Mouse (Mus musculus): ENCODE results near the gene Cfap46. TPM values are rescaled to one million over a fixed set of nuclear protein-coding genes. Genes with fewer than 3 reads are reported as not detected.

Gene Cfap46
- polyA plus RNA-seq, 1 experiment from 2014 or later = 0.24 TPM

DNA sequence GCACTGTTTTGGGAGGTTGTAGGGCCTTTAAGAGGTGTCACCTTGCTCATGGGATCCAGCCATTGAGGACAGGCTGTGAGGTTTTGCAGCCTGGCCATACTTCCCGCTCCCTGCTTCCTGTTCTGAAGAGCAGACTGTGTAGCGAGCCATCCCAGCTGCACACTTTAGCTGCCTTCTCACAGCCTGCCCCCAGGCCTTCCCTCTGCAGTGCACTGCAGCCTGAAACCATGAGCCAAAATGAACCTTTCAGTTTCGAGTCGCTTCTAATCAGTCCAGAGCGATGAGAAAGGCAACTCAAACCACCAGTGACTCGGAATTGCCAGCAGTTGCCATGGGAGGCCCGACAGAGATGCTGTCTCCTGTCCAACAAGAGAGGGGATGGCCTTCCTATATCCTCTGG is 33.9 kb downstream of the Cfap46 start:
- Histone ChIP-seq H3K4me2 (no peak overlapping the region), H3K9me3 (no peaks in the 10 kb centered on the region), H3K4me3 (no peak overlapping the region), H3K4me1 (no peaks in the 10 kb centered on the region), H3K27ac (no peak overlapping the region), H3K27me3 (peaks cover 6% of the 10 kb centered on the region; the same call in 1 of the 2 replicates), H3K36me3 (no peaks in the 10 kb centered on the region), H3K9ac (no peak overlapping the region)
- no peak for ATAC-seq (ENCODE audit: insufficient number of reproducible peaks, low FRiP score, low TSS enrichment, low read depth)
- whole genome bisulfite sequencing = 69% methylated on average over 7 of the region's 7 CpGs

DNA sequence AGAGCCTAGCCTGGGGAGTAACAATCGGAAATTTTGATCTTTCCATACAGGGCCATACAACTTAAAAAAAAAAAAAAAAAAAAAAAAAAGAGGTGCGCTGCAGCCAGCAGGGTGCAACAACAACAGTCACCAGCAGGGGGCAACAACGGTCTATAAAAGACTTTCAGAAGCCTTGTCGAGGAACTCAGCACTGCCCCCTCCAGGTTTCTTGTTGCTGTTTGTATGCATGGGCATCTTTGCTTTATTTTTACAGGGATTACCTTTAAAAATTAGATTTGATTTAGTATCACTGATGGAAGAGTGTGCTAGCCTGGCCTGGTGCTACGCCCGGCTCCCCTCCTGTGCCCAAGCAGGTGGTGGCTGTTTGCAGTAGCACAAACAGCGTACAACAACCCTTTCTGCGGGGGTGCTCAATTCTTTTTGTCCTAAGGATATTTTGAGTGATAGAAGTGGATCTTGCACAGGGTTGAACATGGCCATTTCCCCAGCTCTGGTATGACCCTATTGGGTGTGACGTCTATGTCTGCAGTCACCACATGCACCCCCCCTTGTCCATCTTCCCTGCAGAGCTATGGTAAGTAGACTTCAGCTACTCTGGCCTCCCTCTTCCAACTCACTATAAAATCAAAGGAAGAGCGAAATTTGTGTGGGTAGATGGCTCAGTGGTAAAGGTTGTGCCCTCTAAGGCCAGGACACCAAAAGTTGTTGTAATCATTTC is 35.4 kb downstream of the Cfap46 start:
- H3K4me1 ChIP-seq = no peaks in the 10 kb centered on the region
- 43% methylated on average over 9 of the region's 10 CpGs for WGBS
- H3K27ac ChIP-seq = no peak overlapping the region
- H3K27me3 ChIP-seq = peaks cover 6% of the 10 kb centered on the region; the same call in 1 of the 2 replicates
- H3K4me2 ChIP-seq = no peak overlapping the region
- ATAC-seq (ENCODE audit: insufficient number of reproducible peaks, low FRiP score, low TSS enrichment, low read depth) = no peak
- H3K36me3 ChIP-seq = no peaks in the 10 kb centered on the region
- H3K9ac ChIP-seq = no peak overlapping the region
- H3K9me3 ChIP-seq = no peaks in the 10 kb centered on the region
- no peak overlapping the region for H3K4me3 ChIP-seq

DNA sequence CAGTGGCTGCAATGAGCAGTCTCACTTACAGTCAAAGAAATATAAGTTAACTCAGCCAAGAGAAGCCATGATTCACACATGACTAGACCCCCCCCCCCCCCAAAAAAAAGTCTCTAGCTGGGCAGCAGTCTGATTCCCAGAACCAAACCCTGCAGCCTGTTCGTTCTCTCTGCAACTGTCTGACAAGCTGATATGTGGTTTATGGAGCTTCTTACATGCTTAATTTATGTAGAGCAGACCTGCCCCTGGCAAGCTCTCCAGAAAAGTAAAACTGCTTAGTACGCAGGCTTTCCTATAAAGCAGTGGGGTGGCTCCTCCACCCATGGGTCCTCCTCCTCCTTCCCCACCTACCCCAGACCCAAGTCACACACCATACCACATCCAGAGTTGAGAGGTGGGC is 50.2 kb downstream of the Cfap46 start:
- no peaks in the 10 kb centered on the region for H3K9me3 ChIP-seq
- H3K9ac ChIP-seq = no peak overlapping the region
- peaks cover 4% of the 10 kb centered on the region; the same call in 1 of the 2 replicates for H3K27me3 ChIP-seq
- 39% methylated on average over 2 of the region's 2 CpGs for WGBS
- H3K4me2 ChIP-seq = no peak overlapping the region
- H3K4me3 ChIP-seq = no peak overlapping the region
- ATAC-seq (ENCODE audit: insufficient number of reproducible peaks, low FRiP score, low TSS enrichment, low read depth) = no peak
- no peaks in the 10 kb centered on the region for H3K4me1 ChIP-seq
- H3K27ac ChIP-seq = no peak overlapping the region
- no peaks in the 10 kb centered on the region for H3K36me3 ChIP-seq

DNA sequence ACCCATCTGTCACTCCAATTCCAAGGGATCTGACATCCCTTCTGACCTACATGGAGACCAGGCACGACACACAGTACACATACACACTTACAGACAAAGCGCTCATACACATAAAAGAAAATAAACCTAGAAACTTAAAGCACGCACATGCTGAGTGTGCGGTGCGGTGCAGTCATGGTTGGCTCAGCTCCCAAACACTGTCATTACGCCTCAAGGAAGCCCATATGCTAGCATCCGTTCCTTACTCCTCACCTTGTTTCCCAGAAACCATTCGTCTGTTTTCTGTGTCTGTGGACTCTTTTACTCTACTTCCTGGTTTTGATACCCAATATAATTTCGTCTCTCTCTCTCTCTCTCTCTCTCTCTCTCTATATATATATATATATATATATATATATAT is 58.5 kb downstream of the Cfap46 start:
- Histone ChIP-seq H3K9me3 (no peaks in the 10 kb centered on the region), H3K27me3 (no peaks in the 10 kb centered on the region; the same call in 1 of the 2 replicates), H3K4me2 (no peak overlapping the region), H3K4me3 (no peak overlapping the region), H3K36me3 (no peaks in the 10 kb centered on the region), H3K4me1 (no peaks in the 10 kb centered on the region), H3K27ac (no peak overlapping the region), H3K9ac (no peak overlapping the region)
- WGBS = 73% methylated on average over 9 of the region's 9 CpGs
- ATAC-seq (ENCODE audit: insufficient number of reproducible peaks, low FRiP score, low TSS enrichment, low read depth) = no peak

DNA sequence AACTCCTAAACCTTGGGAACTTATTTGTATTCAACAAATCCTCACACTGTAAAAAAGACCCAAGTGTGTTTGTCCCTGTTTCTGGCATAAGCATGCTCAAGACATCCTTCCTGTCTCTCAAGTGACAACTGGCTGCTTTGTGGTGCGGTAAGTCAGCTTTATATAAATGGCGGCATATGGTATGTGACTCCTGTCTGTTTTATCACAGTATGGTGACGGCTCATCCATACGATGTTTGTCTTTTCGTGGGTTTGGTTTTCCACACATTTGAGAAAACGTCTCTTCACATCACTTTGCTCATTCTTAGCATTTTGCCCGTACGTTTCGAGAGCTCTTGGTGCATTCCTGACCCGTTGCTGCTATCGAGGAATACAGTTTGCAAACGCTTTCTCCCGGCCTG is 61.0 kb downstream of the Cfap46 start:
- Histone ChIP-seq H3K27me3 (no peaks in the 10 kb centered on the region; the same call in 1 of the 2 replicates), H3K36me3 (no peaks in the 10 kb centered on the region), H3K9ac (no peak overlapping the region), H3K9me3 (no peaks in the 10 kb centered on the region), H3K4me3 (no peak overlapping the region), H3K4me1 (no peaks in the 10 kb centered on the region), H3K4me2 (no peak overlapping the region), H3K27ac (no peak overlapping the region)
- ATAC-seq (ENCODE audit: insufficient number of reproducible peaks, low FRiP score, low TSS enrichment, low read depth) = no peak
- 86% methylated on average over 13 of the region's 13 CpGs for WGBS

DNA sequence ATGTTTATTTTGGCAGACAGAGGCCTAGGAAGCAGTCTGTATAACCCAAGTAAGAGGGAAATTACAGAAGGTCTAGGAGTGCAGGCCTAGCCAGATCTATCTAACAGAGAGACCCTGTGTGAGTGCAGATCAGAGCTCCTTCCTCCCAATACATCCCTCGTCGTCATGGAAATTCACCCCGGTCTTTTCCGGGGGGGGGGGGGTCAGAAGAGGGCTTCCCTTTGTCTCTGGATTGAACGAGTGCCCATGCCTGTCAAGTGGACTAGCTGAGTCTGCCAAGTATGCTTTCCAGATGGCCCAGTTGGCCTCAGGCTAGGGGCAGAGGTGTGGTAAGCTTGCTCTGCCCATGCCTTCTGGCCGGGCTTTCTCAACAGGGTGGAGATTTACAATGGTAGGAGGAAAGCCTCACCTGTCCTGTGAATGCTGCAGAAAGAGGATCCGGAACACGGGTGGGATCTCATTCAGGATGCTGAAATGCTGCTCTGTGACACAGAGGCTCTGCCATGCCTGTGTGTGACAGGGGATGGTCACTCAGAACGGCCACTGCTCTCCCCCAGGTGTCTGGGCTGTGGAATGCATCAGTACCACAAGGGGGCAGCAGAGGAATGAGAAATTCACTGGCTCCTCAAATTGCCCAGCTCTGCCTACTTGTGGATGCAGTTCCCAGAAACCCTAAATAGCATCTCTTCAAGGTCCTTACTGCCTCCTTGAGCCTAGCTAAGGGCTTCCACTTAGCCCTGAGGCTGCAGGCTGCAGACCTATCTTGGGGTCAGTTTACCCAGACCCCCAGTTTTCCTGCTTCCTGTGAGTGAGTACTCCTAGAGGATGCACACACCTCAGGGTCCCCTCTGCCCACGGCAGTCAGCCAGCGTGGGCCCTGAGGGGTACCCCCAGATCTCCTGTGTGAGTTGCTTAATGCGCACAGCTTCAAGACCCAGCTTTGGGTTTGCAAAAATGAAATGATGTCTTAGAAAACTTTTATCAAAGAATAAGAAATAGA is 67.5 kb downstream of the Cfap46 start:
- WGBS = 55% methylated on average over 12 of the region's 12 CpGs
- ATAC-seq (ENCODE audit: insufficient number of reproducible peaks, low FRiP score, low TSS enrichment, low read depth) = no peak
- Histone ChIP-seq H3K4me2 (no peak overlapping the region), H3K9ac (no peak overlapping the region), H3K4me1 (no peaks in the 10 kb centered on the region; the same call in 1 of the 2 replicates), H3K9me3 (no peaks in the 10 kb centered on the region), H3K27ac (no peak overlapping the region), H3K27me3 (peaks cover 4% of the 10 kb centered on the region; the same call in 1 of the 2 replicates), H3K36me3 (no peaks in the 10 kb centered on the region), H3K4me3 (no peak overlapping the region)

DNA sequence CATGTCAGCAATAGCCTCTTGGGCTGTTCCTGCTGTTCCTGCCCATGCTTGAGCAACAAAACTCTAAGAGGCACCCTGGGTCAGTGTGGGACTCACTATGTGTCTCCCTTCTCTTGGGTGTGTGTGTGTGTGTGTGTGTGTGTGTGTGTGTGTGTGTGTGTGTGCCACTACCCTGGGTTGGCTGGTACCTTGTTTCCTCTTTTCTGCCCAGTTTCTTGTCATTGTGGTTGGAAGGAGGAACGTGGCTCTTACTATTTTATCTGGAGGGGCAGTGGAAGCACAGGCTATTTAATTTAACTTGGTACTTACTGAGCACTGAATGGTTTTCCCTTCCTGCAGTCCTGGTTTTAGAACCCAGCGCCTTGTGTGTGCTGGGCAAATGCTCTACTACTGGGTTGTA is 73.3 kb downstream of the Cfap46 start:
- Histone ChIP-seq H3K9me3 (no peaks in the 10 kb centered on the region), H3K27me3 (0 out of 2 replicates have a peak, but pooled peaks cover 4% of the 10 kb centered on the region), H3K36me3 (no peaks in the 10 kb centered on the region), H3K9ac (no peak overlapping the region), H3K27ac (no peak overlapping the region), H3K4me3 (no peak overlapping the region), H3K4me2 (no peak overlapping the region), H3K4me1 (no peaks in the 10 kb centered on the region)
- WGBS = 74% methylated on average over 2 of the region's 2 CpGs
- no peak for ATAC-seq (ENCODE audit: insufficient number of reproducible peaks, low FRiP score, low TSS enrichment, low read depth)

DNA sequence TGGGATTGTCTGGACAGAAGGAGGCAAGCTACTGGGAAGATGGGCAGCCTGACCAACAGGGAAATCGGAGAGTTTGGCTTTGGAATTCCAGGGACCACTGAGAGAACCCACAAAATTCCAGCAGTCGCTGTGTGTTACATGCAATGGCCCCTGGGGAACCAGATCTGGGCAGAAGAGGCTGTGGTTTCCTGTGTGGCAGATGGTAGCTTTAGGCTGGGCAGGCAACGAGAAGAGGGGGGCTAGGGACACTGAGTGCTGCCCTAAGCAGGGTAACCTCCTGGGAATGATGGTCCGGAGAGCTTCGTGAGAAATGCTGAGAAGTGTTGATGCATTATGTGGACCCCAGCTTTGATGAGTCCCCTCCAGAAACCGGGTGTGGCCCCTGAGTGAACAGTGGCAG is 87.8 kb downstream of the Cfap46 start:
- 42% methylated on average over 6 of the region's 6 CpGs for WGBS

DNA sequence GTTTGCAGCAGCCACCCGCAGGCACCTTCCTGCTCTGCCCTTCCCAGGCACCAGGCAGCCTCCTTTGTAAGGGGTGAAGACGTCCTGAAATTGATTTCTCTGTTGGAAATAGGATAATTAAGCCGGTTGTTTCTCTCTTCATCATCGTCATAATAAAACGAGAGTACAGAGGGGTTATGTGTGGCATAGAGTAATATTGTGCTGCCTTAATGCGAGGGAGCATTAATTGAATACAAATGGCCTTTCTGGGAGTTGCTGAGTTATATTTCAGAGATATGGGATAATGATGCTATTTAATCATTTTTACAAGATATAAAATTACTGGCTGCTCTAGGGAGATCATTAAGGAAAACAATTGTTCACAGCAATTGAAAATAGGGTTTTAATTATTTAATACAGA is 88.3 kb downstream of the Cfap46 start:
- 35% methylated on average over 6 of the region's 6 CpGs for WGBS
- Histone ChIP-seq H3K9ac (no peak overlapping the region), H3K27me3 (peaks cover 24% of the 10 kb centered on the region)

More for the DNA sequence above, 87.8 kb downstream of the Cfap46 start:
- 0 out of 2 replicates have a peak, but pooled peaks cover 4% of the 10 kb centered on the region for H3K4me1 ChIP-seq
- no peak for ATAC-seq (ENCODE audit: insufficient number of reproducible peaks, low FRiP score, low TSS enrichment, low read depth)
- H3K27ac ChIP-seq = no peak overlapping the region
- H3K9ac ChIP-seq = no peak overlapping the region
- H3K9me3 ChIP-seq = no peaks in the 10 kb centered on the region
- no peaks in the 10 kb centered on the region for H3K36me3 ChIP-seq
- no peak overlapping the region for H3K4me3 ChIP-seq
- peaks cover 28% of the 10 kb centered on the region; the same call in 1 of the 2 replicates for H3K27me3 ChIP-seq
- no peak overlapping the region for H3K4me2 ChIP-seq

DNA sequence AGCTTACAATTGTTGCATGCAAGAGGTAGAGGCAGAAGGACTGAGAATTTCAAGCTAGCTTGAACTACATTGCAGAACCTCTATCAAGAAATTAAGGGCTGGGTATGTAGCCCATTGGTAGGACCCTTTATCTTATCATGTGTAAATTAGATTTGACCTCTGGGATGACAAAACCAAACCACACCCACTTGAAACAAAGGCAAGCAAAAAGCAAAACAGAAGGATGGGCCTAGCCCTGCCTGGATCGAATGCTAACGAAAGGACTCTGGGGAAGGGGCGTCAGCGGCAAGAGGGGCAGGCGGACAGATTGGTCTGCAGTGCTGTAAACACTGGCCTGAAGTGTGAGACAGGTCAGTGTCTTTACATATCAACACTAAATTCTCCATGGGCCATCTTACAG is 92.3 kb downstream of the Cfap46 start:
- Histone ChIP-seq H3K9me3 (no peaks in the 10 kb centered on the region), H3K27ac (no peak overlapping the region), H3K4me2 (no peak overlapping the region), H3K9ac (no peak overlapping the region), H3K4me3 (no peak overlapping the region), H3K36me3 (no peaks in the 10 kb centered on the region), H3K27me3 (peaks cover 60% of the 10 kb centered on the region), H3K4me1 (0 out of 2 replicates have a peak, but pooled peaks cover 2% of the 10 kb centered on the region)
- no peak for ATAC-seq (ENCODE audit: insufficient number of reproducible peaks, low FRiP score, low TSS enrichment, low read depth)
- 85% methylated on average over 5 of the region's 5 CpGs for whole genome bisulfite sequencing

More for the DNA sequence above, 88.3 kb downstream of the Cfap46 start:
- no peak overlapping the region for H3K4me3 ChIP-seq
- H3K27ac ChIP-seq = no peak overlapping the region
- 0 out of 2 replicates have a peak, but pooled peaks cover 4% of the 10 kb centered on the region for H3K4me1 ChIP-seq
- ATAC-seq (ENCODE audit: insufficient number of reproducible peaks, low FRiP score, low TSS enrichment, low read depth) = no peak
- H3K36me3 ChIP-seq = no peaks in the 10 kb centered on the region
- no peaks in the 10 kb centered on the region for H3K9me3 ChIP-seq
- no peak overlapping the region for H3K4me2 ChIP-seq

DNA sequence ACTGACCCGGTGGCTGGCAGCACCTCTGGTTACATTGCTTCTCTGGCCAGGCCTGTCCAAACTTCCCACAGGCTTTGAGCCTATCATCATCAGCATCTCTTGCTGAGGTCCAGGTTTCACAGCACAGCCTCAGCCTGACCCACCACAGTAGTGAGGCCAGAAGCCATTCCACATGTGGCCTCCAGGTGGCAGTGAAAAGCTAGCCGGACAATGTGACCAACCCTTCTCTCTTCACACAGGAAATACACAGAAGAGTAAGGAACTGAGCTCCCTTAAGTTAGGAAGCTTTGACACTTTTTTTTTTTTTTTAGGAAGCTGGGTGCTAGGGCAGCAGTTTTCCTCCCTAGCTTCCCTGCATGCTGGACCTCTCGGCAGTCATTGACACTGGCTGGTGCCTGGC is 93.3 kb downstream of the Cfap46 start:
- Histone ChIP-seq H3K9me3 (no peaks in the 10 kb centered on the region), H3K4me1 (0 out of 2 replicates have a peak, but pooled peaks cover 3% of the 10 kb centered on the region), H3K9ac (no peak overlapping the region), H3K4me3 (no peak overlapping the region), H3K27ac (no peak overlapping the region), H3K27me3 (peaks cover 64% of the 10 kb centered on the region), H3K4me2 (no peak overlapping the region), H3K36me3 (no peaks in the 10 kb centered on the region)
- no peak for ATAC-seq (ENCODE audit: insufficient number of reproducible peaks, low FRiP score, low TSS enrichment, low read depth)
- 34% methylated on average over 3 of the region's 3 CpGs for WGBS

DNA sequence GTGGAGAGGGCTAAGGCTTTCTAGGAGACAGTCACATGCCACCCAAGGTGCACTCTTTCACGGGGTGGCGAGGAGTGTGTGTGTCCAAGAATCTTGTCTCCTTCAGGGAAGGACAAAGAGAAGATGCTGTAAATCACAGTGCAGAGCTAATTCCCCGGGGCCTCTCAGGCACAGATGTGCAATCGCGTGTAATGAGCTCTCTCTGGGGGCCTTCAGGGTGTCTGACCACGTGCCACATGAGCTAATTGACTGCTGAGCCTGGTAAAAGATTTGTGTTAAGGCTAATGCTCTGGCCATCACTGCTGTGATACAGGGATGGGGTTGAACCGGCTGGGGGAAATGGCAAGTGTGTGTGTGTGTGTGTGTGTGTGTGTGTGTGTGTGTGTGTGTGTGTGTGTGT is 95.7 kb downstream of the Cfap46 start:
- H3K9ac ChIP-seq = no peak overlapping the region
- H3K4me2 ChIP-seq = no peak overlapping the region
- H3K36me3 ChIP-seq = no peaks in the 10 kb centered on the region
- H3K9me3 ChIP-seq = no peaks in the 10 kb centered on the region
- H3K27ac ChIP-seq = no peak overlapping the region
- no peak overlapping the region for H3K4me3 ChIP-seq
- peaks cover 74% of the 10 kb centered on the region for H3K27me3 ChIP-seq
- 14% methylated on average over 7 of the region's 7 CpGs for whole genome bisulfite sequencing
- peaks cover 20% of the 10 kb centered on the region for H3K4me1 ChIP-seq
- no peak for ATAC-seq (ENCODE audit: insufficient number of reproducible peaks, low FRiP score, low TSS enrichment, low read depth)

Measured in limb, embryonic 15.5 days (tissue).